Mouse (Mus musculus): ENCODE results near the gene Ndufa13. TPM values are rescaled to one million over a fixed set of nuclear protein-coding genes. Genes with fewer than 3 reads are reported as not detected.
A peak's percentile ranks its signal among the peaks of the same experiment; 100 is the strongest.

Gene Ndufa13
- total RNA-seq, 1 experiment from 2014 or later = 239 TPM

DNA sequence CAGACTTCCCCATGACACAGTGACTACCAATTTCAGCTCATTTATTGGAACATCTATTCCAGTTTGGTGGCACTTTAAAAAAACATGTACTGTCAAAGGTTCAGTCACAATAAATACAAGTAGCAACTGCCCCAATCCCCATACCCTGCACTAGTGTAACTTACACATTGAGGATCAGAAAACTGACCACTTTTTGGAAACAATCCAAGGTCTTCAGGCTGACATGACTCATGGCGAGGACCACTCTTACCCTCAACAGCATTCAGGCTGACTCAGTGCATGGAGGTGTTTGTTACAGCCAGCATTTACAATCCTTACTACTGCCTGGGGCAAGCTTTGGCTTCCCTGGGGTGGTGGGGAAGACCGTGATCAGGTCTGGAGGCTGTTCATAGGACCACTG is 4.7 kb upstream of the Ndufa13 start:
- DNase-seq = no peak

DNA sequence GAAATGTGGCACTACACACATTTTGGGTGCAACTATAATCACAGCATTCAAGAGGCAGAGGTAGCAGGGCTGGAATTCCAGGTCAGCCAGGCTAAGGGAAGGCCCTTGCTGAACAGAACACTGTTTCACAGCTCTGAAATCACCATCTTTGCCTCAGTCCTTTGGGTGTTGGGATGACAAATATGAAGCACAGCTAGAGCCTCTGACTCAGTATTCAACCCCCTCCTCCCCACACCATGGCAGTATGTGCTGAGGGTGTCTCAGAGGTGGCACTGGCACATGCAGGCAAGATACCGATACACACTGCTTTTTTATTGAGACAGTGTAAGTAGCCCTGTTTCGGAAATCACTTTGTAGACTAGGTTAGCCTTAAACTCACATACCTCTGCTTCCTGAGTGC is 3.9 kb upstream of the Ndufa13 start:
- DNase-seq = no peak

DNA sequence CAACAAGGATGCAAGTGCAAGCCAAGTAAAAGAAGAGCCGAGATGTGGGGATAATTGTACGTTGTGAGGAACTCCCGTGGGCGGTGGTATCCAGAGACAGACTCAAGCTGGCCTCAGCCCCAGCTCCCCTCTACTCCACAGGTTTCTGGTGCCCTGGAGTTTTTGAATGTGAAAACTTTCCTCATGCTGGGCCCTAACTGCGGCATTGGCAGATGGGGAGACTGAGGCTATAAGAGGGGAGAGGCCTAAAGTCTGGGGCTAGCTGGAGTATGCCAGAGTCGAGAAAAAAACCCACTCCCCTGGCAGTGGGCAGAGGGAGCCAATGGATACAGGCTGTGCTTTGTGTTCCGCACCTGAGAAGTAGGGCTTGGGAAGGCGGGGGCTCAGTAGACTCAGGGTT is 1.7 kb upstream of the Ndufa13 start:
- DNase-seq = no peak

DNA sequence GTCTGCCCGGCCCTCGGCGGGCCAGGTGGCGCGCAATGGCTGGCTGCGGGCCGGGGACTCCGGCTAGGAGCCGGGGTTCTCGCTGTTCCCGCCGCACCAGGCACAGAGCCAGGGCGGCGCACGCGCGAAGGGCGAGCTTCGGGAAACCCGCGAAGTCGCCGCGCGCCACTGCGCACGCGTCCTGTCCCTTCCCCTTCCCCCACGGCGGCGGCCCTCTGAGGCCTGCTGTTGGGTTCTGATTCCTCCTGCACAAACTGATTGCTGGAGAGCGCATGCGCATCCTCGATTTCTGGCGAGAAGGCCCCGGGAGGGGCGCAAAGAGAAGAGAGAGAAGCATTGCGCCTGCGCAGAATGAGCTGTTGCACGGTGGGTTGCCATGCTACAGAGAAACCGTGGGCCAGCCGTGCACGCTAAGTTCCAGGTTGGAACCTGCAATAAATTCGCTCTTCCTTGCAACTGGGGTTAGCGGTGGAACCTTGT is 745 bp upstream of the Ndufa13 start:
- DNase-seq = peak; percentile 99

DNA sequence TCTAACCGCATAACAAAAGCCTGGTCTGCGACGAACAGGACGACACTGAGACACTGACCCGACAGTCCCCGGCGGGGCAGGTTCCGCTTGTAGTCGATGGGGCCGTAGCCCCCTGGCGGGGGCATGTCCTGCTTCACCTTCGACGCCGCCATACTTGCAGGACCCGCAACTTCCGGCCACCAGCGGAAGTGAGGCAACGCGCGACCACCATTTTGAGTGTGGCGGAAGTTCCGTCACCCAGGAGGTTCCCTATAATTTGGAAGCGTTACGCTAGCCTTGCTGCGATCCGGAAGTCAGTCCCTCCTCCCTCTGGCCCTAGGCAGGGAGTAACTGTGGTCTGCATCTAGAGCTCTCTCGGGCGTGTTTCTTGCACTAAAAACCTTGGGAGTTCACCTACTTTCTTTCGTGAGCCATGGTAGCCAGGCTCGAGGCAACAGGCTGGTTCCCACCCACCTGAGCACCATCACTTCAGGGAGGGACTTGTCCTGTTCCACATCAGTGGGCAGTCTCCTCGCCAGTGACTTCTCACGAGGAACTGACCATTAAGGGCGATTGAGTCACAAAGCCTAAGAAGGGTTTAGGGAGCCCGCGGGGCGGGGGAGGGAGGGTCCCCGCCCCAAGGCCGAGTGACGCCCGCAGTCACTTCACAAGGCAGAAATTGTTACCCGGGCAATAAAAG is 735 bp downstream of the Ndufa13 start:
- peak; percentile 97 for DNase-seq

DNA sequence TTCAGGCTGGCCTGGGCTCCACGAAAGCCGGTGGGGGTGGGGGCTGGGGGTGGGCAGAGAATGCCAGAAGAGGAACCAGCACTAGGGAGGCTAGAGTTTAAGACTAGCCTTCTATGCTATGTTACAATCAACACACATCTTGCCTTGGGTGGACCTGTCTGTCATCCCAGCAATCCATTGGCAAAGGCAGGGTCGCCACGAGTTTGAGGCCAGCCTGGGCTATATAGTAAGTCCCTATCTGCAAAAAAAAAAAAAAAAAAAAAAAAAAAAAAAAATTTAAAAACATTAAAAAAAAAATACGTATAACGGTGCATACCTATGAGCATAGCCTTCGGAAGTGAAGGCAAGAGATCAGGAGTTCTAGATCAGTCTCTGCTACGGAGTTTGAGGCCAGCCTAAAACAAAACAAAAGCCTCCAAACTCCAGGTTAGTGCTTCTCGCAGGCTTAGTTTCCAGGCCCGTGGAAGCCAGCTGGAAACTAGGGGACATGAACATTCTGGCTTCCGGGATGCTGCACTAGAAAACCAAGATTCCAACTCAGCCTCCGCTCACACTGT is 1.4 kb downstream of the Ndufa13 start:
- DNase-seq = no peak

DNA sequence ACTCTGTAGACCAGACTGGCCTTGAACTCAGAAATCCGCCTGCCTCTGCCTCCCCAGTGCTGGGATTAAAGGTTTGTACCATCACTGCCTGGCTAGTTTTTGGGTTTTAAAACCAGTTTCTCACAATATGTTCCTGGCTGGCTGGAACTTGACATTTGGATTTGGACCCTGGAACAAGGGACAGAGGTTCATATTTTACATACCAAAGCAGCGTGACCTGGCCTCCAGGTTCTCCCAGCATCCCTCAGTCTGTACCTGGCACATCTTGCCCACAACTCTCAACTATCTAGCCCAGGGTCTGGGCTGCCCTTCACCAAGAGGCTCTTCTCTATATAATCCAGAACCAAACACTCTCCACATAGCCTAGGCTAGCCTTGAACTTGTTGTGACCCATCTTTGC is 2.5 kb downstream of the Ndufa13 start:
- DNase-seq = no peak

DNA sequence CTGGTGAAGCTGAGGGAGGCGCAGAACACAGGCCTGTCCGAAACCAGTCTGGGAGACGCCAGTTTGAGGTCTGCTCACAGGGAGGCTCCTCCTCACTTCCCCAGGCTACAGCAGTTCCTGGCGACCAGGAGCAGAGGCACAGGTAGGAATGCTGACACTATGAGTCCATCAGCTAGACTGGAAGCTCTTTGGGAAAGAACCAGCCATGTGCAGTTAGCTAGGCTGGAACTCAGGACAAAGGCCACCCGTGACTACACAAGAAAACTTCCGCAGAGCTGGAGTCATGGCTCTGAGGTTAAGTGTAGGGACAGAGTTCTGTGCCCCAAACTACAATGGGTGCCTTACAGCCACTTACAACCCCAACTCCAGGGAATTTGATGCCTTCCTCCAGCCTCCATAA is 4.5 kb downstream of the Ndufa13 start:
- DNase-seq = no peak

DNA sequence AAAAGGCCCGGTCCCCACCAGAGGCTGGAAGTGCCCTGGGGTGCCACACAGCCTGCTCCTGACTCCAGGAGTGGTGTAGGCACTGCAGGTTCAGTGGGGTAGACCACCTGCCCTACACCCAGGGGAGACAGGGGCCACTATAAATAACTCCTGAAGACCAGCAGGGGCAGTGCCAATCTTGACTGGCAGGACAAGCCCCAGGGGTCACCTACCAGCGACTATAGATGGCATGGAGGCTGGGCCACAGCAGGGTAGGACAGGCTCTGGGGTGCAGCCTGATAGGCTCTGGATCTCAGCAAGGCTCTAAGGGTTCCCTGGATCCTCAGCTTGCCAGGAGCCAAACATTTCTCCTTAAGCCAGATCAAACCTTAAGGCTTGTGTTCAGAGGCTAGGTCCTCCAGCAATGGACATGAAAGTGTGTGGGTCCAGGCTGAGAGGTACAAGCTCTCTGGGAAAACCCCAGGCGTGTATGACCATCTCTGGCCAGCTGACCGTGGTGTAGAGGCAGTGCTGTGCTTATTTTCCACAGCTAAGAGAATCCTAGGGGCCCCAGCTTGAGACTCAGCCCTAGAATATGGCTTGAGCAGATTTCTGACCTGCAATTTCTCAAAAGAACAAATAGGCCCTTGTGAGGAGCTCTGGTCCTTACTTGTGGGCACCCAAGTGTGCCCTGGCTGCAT is 6.4 kb downstream of the Ndufa13 start:
- DNase-seq = no peak

DNA sequence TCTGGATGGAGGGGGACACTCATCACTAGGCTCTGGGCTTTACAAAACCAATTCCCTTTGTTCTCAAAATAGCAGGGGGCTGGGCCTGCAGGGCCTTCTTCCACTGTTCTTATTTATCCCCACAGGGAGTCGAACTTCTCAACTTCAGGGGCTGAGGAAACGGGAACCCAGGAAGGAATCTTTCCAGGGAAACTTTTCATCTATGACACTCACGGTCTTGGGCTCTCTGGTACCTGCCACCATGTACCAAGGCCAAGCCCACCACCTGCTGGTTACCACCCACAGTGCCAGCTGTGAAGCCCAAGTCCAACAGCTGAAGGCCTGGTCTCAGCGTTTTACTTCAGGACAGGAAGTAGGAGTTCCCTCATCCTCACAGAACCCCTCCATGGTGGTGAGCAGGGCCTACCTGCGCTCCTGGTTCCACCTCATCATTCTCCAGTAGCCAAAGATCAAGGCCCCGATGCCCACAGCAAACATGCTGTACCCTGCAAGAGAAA is 7.5 kb downstream of the Ndufa13 start:
- DNase-seq = no peak

DNA sequence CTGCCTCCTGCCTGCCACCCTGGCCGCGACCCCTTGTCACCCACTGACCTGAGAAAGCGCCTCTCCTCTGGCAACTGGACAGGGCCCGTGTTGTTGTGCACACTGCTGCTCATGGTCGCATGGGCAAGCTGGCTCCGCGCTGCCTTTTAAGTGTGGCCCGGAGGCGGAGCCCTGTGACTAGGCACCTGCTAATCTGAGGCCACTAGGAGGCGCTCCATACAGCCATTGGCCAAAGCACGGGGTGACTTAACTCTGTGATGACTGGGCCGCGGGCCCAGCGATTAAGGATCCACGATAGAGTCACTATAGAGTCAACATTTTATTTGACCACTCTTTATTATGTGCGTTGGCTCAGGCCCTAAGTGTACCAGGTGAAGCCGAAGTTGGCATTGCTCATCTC is 8.5 kb downstream of the Ndufa13 start:
- DNase-seq = peak; percentile 87

DNA sequence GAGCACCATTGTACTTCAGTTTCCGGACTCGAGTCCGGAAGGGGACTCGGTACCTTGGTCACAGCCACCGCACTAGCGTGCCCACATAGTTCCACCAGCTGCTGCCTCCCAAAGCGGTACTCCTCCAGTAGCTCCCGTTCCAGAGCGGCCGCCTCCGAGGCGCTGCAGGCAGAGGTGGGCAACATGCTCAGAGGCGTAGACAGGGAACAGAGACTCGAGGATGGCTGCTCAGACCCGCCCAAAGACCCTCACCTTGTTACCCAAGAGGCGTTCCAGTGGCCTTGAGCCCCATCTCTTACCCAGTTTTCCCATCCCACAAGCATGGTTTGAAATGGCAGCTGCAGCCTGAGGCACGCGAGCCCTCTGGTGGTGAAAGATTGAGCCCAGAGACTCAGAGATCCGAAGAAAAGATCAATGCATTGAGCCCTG is 11.5 kb downstream of the Ndufa13 start:
- peak; percentile 64 for DNase-seq

DNA sequence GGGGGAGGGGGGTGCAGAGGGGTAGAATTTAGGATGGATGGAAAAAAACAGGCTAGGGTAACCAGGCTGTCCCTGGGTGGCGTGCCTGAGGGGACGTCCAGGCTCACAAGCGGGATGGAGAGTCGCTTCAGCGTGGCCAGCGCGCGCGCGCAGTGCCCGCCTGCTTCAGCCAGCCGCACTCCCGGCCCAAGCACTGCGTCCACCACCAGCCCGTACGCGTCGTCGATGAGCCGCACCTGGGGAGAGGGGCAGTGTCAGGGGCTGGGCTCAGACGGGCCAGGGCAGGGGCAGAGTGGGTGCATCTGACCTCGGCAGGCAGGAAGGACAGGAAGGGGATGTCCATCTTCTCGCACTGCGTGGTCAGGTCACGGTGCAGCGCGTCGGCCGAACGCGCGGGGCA is 13.5 kb downstream of the Ndufa13 start:
- DNase-seq = peak; percentile 42

DNA sequence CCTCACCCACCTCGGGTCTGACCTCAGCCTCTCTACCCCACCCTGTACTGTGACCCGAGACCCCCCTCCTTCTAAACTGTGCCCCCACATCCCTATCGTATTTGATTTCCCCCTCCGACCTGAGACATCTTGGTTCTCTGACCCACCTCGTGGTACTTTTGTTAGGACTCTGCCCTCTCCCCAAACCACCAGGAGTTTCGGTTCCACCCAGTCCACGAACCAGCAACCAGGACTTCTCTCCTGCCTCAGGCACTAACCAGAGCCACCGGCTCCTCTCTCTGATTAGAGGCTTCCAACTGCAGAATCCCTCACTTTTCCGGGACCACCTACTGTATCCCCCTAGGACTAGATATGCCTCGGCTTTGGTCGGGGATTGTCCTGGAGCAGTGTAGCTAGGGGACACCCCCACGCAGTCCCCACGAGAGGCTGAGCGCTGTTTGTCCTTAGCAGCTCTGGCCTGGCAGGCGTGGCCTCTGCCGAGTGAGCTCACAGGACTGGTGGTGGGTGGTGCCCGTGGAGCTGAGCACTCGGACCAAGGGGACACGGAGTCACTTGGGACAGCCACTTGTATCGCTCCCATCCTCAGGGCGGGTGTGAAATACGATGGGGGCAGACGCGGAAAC is 14.0 kb downstream of the Ndufa13 start:
- DNase-seq = peak; percentile 54

DNA sequence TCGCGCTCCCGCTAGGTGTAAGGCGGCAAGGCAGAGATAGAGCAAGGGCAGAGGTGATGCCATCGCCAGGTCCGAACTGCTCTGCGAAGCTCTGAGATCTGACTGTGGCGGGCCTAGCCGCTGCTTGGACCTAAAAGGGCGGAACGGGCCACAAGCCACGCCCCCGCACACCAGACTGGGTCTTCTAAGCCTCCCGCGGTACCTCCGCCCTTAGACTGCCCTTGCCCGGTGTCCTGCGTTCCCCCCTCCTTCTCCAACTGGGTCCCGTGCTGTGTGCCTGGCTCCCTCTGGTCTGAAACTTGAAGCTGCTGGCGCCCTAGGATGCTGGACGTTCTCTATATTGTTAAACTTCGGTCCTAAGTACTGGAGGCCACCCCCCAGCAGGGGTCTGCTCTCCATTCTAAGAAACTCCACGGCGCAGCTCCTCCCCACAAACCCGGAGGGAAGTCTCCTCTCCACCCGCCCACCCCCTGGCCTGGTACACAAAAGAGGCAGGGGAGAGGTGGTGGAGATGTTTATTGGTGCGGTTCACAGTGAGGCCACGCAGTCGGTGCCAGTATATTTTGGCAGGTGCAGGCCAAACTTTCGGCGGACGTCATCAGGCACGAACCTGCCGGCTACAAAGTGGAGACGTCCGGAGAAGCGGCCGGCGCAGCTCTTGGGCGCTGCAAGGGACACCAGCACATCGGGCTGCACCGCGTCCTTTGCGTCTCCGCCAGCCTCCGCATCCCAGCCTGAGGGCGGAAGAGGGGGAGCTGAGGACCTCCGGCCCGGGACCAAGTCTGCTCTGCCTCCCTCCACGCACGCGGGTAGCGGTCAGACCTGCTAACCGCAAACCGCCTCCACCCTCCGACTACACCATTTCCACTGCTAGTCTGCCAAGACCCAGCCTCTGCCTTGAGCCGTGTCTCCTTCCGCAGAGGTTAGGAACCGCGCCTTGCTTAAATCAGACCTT is 14.8 kb downstream of the Ndufa13 start, which contains the start of gene Cilp2:
Gene Cilp2, minus strand, starts transcription at position 399 of the 955 bp plus-strand sequence.
- DNase-seq = peak; percentile 40

DNA sequence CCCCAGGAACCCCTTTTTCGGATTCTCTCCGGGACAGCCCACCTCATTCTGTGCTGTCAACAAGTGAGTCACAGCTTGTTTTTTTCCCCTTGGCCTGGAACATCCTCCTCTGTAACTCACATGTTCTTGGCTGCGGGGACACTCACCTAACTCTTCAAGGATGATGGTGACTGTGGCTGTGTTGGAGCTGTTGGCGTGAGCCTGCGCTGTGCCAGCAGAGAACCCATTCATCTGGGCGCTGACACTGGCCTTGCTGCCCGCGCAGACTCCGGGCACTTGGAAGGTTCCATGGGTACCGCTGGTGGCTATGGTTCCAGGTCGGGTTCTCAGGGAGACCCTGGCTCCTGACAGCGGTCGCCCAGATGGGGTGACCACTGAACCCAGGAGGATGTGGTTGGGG is 18.2 kb downstream of the Ndufa13 start:
- DNase-seq = peak; percentile 80

DNA sequence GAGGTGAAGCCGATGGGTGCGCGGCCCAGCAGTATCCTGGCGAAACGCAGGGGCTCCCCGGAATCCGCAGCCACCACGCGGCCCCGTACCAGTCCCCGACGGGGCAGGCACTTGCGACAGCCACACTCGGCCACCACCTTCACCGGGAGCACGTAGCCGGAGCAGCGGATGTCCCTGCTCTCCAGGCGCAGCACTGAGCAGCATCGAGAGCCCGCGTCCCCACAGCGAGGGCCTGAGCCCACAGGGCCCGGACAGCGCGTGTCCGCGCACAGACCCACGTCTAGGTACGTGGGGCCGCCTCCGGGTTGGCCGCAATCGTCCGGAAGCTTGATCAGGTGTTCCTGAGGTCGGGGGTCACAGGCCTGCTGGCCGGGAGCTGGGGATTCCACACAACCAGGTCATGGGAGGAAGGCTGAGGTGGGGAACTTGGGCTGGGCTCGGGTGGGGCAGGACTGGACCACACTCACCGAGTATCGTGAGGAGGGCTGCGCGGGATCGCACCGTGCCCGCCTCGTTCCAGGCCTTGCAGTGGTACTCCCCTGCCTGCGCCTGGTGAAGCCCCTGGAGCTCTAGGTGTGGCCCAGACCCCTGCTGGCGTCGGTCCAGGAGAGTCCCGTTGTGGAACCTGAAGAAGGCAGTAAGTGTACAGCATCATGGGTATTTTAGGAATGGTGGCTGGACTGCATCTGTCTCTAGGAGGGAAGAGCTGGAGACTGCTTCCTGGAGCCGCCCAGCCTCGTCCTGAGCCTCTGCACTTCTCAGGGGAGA is 19.3 kb downstream of the Ndufa13 start:
- DNase-seq = no peak

DNA sequence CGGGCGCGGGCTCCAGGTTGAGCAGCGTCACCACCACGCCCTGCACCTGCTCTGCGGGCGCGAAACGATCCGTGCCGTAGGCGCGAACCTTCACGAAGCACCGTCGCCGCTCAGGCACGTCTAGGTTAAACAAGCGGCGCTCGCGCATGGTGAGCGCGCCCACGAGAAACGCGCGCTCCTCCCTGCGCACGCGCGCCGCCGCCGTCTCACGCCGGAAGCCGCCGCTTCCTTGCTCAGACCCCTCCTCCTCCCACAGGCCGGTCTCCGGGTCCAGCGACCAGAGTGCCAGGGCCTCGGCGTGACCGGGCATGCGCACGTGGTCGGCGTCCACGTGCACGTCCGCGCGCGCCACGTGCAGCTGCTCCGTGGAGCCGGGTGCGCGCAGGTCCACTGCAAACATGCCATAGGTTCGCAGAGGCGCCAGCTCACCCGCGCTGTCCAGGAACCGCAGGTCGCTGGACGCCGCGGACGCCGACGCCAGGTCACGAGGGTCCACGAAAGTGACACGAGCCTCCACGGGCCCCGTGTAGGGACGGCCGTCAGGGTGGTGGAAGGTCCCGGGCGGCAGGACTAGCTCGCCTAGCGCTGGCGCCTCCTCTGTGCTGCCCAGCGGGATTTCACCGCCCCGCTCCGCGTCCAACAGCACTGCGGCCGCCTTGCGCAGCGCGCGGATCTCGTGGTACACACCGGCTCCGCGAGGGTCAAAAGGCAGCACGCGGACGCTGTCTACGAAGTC is 20.2 kb downstream of the Ndufa13 start:
- peak; percentile 70 for DNase-seq

DNA sequence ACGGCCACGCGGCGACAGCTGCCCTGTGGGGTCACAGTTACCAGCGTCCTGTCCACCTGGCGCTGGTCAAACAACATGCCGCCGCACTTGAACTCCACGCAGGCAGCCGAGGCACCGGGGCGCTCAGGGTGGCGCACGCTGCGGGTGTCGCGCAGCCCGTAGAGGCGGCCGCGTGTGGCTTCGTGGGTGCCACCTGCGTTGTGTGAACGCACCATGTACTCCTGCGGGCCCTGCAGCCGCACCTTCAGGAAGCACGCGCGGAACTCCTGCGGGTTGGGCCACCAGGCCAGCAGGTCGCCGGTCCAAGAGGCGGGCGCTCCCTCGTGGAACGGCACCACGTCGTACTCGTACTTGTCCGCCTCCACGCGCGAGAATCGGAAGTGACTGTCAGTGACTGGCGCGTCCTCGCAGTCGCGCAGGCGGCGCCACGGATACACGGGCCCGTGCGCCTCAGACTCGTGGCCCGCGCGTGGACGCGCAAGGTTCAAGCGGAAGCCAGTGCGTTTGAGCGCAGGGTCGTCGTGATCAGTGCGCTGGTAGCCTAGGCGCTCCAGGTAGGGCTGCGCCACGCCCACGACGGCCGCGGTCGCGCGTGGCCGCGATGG is 21.0 kb downstream of the Ndufa13 start:
- DNase-seq = no peak

DNA sequence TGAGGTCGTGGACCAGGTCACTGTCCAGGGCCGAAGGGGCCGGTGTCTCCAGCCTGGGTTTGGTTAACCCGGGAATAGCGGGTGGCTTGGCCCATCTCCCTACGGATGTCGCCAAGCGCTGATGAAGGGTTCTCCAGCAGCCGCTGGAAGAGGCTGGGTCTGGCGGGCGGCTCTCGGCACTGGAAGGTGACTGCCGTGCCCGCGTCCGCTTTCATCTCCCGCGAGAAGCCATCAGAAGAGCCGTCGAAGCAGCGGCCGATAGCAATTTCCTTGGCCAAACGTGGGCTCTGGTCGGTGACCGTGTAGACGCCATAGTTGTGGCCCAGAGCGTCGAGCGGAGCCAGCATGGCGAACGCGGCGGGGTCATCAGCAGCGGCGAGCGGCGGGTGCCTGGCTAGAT is 21.5 kb downstream of the Ndufa13 start:
- no peak for DNase-seq
